Mouse (Mus musculus) testis, postnatal 14 days (tissue): ENCODE measurements at regions not wholly inside any gene's neighbourhood (a gene's known extent, or its start where the extent isn't known, plus 50 kb on each side); places are given as distances from the start of the nearest gene placed in this dataset.

Source experiments
- DNase-seq: peaks from one replicate; pipeline ENCODE4 v3.0.0; 2021; ENCODE audit warnings: low spot score

DNA sequence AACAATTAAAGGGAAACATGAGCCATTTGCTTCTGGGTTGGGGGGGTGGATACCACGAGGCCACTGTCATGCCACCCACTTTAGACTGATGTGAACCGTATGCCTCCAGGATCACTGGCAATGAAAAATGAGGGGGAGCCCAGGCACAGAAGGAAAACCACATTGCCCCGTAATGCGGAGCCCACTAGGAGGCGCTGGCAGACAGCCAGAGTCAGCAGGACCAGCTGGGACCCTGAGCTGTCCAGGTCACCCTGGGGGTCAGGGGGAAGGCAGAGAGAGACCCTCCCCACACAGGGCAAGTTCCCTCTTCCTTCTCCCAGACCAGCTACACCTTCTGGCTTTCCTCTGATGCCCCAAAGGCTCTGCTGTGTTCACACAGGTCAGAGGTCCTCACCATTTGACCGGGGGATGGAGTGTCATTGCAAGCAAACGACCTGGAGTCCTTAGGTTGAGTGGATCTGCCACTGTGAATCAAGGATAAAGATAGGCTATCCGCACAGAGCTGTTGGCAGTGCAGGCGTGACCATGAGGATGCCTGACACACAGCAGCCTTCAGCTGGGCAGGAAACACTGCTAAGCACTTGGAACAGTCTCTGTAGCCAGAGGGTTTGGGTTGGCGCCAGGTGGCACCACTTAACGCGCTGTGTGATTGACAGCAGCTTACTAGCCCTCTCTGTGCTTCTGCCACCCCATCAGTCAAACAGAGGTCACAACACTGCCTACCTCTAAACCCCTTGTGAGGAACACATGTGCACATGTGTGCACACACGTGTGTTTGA lies 400.2 kb downstream of the Sox9 start:
- DNase-seq: no peak

DNA sequence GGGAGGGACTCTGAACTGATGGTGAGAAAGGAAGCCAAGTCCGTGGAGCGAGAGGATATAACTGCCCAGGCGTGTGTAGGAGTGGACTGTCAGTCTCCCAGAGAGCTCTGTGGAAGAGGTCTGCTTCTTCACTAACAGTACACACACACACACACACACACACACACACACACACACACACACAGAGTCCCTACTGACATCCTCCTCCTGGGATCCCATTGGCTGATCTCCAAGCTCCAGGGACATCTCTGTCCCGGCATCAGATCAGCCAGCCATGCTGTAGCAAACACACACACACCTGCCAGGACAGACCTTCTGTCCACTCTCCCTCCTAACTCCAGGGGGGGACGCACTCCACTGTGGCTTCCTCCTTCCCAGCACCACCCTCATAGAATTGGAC lies 401.5 kb downstream of the Sox9 start:
- DNase-seq: no peak

DNA sequence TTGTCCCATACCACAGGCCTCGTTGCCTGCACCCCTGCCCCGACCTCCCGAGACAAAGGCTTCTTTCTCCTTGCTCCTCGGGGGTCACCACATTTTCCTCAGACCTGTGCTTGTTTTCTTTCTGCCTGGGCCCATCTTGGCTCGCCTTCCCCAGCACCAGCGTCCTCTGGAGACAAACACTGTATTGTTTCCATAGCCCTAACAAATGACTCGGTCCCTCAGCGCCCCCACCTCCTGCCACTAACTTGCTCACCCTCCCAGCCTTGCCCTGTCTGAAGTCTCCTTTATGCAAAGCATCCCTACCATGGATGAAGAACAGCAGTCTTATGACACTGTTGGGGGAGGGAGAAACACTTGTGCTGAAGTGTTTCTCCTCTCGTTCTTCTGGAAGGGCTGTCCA lies 402.1 kb downstream of the Sox9 start:
- DNase-seq: no peak

DNA sequence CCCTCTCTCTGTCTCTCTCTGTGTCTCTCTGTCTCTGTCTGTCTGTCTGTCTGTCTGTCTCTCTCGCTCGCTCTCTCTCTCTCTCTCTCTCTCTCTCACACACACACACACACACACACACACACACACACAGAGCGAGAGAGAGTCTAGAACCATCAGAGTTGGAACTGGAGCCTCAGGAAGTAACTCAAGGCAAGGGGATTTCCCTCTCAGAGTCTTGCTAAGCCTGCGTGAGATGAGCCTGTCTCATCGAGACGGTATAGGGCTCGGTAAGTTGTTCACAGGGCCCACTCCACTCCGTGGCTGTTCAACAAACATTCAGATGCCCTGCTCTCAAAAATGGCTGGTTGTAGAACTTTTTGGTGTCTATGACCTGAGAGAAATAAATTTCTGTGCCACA lies 405.4 kb downstream of the Sox9 start:
- no peak for DNase-seq

DNA sequence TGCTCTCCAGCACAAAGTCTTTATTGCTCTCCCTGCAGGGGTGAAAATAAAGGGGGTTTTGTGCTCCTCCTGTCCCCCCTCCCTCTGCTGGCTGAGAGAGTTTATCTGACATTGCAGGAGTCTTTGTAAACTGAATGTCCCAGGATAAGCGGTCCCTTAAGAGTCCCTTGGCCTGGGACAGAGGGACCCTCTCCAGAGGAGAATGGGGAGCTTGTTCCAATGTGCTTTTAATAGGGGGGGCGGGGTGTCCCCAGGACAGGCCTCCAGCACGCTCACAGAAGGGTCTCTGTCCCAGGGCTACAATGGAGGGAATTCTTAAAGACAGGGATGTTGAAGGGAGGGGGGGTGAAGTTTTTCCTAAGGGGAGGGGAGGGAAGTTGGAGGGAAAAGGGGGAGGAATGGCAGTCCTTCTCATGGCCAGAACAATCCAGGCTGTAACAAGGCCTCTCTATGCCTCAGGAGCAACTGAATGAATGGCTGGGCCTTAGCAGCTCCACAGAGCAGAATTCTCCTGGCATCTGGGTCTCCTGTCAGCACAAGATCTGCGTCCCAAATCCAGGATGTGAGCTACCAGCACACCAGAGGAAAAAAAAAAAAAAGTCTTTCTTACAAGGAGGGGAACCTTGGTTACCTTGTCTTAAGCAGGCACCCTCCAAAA lies 406.4 kb downstream of the Sox9 start:
- no peak for DNase-seq

DNA sequence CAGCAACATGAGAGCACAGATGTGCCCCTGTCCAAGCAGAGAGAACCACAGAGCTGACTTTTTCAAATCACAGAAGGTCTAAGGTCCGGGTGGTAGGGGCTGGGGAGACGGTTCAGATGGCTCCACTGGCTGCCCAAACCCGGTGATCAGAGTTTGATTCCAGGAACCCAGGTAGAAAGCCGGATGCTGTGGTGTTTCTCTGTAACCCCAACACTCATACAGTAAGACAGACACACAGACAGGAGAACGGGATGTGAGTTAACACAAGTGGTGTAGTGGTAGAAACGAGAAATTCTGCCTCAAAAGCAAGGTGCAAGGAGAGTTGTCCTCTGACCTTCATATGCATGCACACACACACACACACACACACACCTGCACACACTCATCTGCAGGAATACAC lies 408.0 kb downstream of the Sox9 start:
- DNase-seq: no peak

DNA sequence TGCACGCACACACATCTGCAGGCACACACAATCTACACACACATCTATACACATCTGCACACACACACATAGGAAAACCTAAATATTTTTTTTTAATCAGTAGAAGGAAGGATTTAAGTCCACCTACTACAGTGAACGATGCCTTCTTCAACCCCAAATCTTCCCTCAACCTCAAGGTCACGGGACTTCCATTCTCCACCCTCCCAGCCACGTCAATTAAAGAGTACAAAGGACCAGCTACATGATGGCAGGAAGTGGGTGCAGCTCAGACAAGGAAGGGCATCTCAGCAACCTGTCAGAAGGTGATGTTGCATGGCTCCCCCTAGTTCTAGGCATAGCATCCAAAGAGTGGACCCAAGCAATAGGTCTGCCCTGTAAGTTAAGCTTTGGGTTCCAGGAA lies 408.5 kb downstream of the Sox9 start:
- DNase-seq: no peak

DNA sequence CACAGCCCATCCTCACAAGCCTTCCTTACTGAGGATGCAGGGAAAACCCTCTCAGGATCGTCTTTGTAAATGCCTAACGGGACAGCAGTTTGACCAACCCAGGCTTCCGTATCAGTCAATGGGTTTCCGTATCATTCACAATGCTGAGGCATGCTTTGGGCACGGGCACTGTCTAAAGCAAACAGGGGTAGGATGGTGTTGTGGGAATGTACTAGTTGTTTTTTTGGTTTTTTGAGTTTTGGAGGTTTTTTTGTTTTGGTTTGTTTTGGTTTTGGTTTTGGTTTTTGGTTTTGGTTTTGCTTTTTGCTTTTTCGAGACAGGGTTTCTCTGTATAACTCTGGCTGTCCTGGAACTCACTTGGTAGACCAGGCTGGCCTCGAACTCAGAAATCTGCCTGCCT lies 409.0 kb downstream of the Sox9 start:
- no peak for DNase-seq

DNA sequence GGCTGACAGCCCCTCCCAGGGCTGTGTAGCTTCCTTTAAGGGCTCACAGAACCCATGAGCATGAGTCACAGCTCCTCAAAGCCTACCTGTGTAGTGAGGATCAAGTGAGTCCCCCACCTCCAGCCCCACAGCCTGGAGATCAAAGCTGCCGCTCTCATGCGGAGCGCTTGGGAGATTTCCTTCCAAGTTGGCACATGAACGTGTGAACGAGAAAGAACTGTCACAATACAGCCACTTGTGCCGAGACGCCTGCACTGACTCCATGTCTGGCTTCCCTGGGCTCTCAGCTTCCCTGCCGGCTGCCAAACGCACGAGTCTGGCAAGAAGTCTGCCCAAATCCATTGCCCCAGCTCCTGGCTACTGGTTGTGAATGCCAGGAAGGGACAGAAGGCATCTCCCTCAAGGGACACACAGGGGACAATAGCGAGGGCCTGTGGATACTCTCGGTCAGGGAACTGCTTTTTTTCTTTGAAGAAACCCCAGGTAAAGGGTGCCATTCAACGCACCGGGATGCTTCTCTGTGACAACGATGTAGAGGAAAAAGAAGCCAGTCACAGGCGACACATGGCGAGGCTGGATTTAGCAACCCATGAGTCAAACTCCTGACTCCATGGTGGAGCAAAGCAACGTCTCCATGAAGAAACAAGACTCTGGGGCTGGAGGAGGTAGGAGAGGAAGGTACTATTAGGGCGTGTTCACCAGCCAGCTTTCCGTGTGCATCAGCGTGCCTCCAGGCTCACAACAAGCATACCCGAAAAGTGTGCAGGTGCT lies 410.2 kb downstream of the Sox9 start:
- no peak for DNase-seq

DNA sequence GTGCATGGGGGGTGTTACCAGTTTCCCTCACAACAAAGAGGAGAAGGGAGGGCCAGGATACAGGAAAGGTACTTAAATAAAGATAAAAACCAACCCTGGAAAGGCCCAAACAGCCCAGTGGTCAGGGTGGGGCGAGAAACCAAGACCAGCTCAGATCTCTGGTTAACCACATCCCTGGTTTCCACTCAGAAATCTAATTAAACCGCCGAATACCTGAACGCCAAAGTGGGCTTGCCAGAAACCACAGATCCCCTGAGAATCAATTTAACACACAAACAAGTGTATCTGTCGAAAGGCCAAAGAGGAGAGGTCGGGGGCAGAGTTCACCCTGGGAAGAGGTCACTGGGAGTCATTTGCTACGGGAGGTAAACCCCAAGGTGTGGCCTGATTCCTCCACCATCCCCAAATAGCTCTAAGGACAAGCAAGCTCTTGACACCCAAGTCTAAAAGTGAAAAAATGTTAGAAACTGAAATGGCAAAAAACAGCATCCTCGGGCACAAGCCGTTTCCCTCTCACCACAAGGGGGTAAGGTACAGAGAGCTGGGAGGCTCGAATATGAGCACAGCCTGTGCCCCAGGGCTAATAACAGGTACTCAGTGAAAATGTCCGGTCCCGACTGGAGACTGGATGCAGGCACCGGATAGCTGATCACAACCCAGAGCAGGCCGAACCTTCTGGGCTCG lies 412.3 kb downstream of the Sox9 start:
- no peak for DNase-seq
